In genomic region chr2:76968919-76969318, GRCm38 (mm10) we compare ENCODE assay signal across 8 mouse cellular contexts. TPM values are rescaled to one million over a fixed set of nuclear protein-coding genes. Genes with fewer than 3 reads are reported as not detected.
DNase-seq lines count a peak whose midpoint lies in the region; ATAC-seq and TF ChIP-seq lines count a peak whose summit lies in the region.

No protein-coding gene starts in this region.

- no peak overlapping the region for H3ac ChIP-seq in myocyte (ENCODE audit: control insufficient read depth, insufficient read length)

- WGBS in heart, embryonic 13.5 days, result 28% methylated on average over 8 of the region's 8 CpGs
- WGBS in kidney, embryonic 14.5 days, result 32% methylated on average over 8 of the region's 8 CpGs
- WGBS in limb, embryonic 12.5 days, result 27% methylated on average over 8 of the region's 8 CpGs

- peaks cover 88% of the 10 kb centered on the region for H3K36me3 ChIP-seq in heart, embryonic 13.5 days
- no peaks in the 10 kb centered on the region for H3K36me3 ChIP-seq in kidney, embryonic 14.5 days (ENCODE audit: control insufficient read depth, insufficient read depth, low read length)
- H3K36me3 ChIP-seq in limb, embryonic 12.5 days, result no peaks in the 10 kb centered on the region
- peaks cover 73% of the 10 kb centered on the region for H3K36me3 ChIP-seq in myocyte (ENCODE audit: control insufficient read depth, insufficient read depth)
- H3K36me3 ChIP-seq in testis, adult 2 months (ENCODE audit: control insufficient read depth, insufficient read depth, low read length), result no peaks in the 10 kb centered on the region

- TF ChIP-seq POLR2A in myocyte (IDR thresholded peaks at IDR 0.05; ENCODE audit: insufficient read length, low read depth), result no peak
- TF ChIP-seq POLR2A in testis, adult 2 months (IDR thresholded peaks at IDR 0.05; ENCODE audit: control insufficient read depth, low read depth, low read length), result no peak

- H3K4me2 ChIP-seq in heart, embryonic 13.5 days, result no peak overlapping the region
- no peak overlapping the region for H3K4me2 ChIP-seq in kidney, embryonic 14.5 days (replicated peaks; ENCODE audit: low read depth, low read length)
- no peak overlapping the region for H3K4me2 ChIP-seq in limb, embryonic 12.5 days
- no peak overlapping the region for H3K4me2 ChIP-seq in myocyte (ENCODE audit: low read depth)

- H3K9ac ChIP-seq in heart, embryonic 13.5 days, result no peak overlapping the region; the same call in 1 of the 2 replicates
- H3K9ac ChIP-seq in kidney, embryonic 14.5 days (ENCODE audit: low read depth, low read length), result no peak overlapping the region
- H3K9ac ChIP-seq in limb, embryonic 12.5 days (replicated peaks), result no peak overlapping the region

- 0 out of 2 replicates have a peak, but pooled peaks have one; percentile 7 for ATAC-seq in heart, embryonic 13.5 days (ENCODE audit: extremely low read depth, insufficient number of reproducible peaks, low FRiP score, low TSS enrichment)
- peak; percentile 90; the same call in 1 of the 2 replicates for ATAC-seq in kidney, embryonic 14.5 days (ENCODE audit: low FRiP score, low TSS enrichment)
- peak; percentile 84 for ATAC-seq in limb, embryonic 12.5 days (ENCODE audit: insufficient number of reproducible peaks, insufficient read depth, low FRiP score, low TSS enrichment, low read depth)

- no peaks in the 10 kb centered on the region for H3K79me2 ChIP-seq in myocyte (ENCODE audit: control insufficient read depth, insufficient read depth)

- H3K27me3 ChIP-seq in heart, embryonic 13.5 days (replicated peaks), result no peaks in the 10 kb centered on the region
- H3K27me3 ChIP-seq in kidney, embryonic 14.5 days (ENCODE audit: control insufficient read depth, insufficient read depth, low read length), result no peaks in the 10 kb centered on the region
- H3K27me3 ChIP-seq in limb, embryonic 12.5 days, result 0 out of 2 replicates have a peak, but pooled peaks cover 4% of the 10 kb centered on the region
- no peaks in the 10 kb centered on the region for H3K27me3 ChIP-seq in myocyte (ENCODE audit: control insufficient read depth, insufficient read depth, insufficient read length)
- no peaks in the 10 kb centered on the region for H3K27me3 ChIP-seq in testis, adult 2 months (ENCODE audit: control insufficient read depth, insufficient read depth, low read length)

- DNase-seq in heart, postnatal 25 days (ENCODE audit: low spot score), result no peak
- peak; percentile 73 for DNase-seq in cerebellum, adult 9-10 months
- peak; percentile 50 to 85 for DNase-seq in frontal cortex, adult 2 months (ENCODE audit: extremely low spot score in 1 of 2, low spot score in 1 of 2)

- no peak overlapping the region for H3K4me3 ChIP-seq in heart, embryonic 13.5 days
- H3K4me3 ChIP-seq in kidney, embryonic 14.5 days (ENCODE audit: low read length), result no peak overlapping the region
- no peak overlapping the region for H3K4me3 ChIP-seq in limb, embryonic 12.5 days (replicated peaks)
- H3K4me3 ChIP-seq in myocyte, result no peak overlapping the region
- H3K4me3 ChIP-seq in testis, adult 2 months (ENCODE audit: control insufficient read depth, low read depth, low read length), result no peak overlapping the region

- no peak overlapping the region for H3K27ac ChIP-seq in heart, embryonic 13.5 days (replicated peaks)
- H3K27ac ChIP-seq in kidney, embryonic 14.5 days (ENCODE audit: low read depth, low read length), result no peak overlapping the region
- no peak overlapping the region for H3K27ac ChIP-seq in limb, embryonic 12.5 days
- no peak overlapping the region for H3K27ac ChIP-seq in testis, adult 2 months (ENCODE audit: control insufficient read depth, insufficient read depth, low read depth, low read length)

- intact Hi-C loops in heart, postnatal 25 days (cut with DNase I), result no loop called here

- no peaks in the 10 kb centered on the region for H3K9me3 ChIP-seq in heart, embryonic 13.5 days
- H3K9me3 ChIP-seq in kidney, embryonic 14.5 days (ENCODE audit: control insufficient read depth, low read length), result no peaks in the 10 kb centered on the region
- no peaks in the 10 kb centered on the region for H3K9me3 ChIP-seq in limb, embryonic 12.5 days

- peak; percentile 61; the same call in 1 of the 2 replicates for TF ChIP-seq CTCF in testis, adult 2 months (IDR thresholded peaks at IDR 0.05; ENCODE audit: control insufficient read depth, insufficient read depth, insufficient replicate concordance, low read depth, low read length)

- H3K4me1 ChIP-seq in heart, embryonic 13.5 days, result peaks cover 43% of the 10 kb centered on the region
- no peaks in the 10 kb centered on the region for H3K4me1 ChIP-seq in kidney, embryonic 14.5 days (ENCODE audit: control insufficient read depth, insufficient read depth, low read length)
- H3K4me1 ChIP-seq in limb, embryonic 12.5 days (replicated peaks), result 0 out of 2 replicates have a peak, but pooled peaks cover 2% of the 10 kb centered on the region
- no peaks in the 10 kb centered on the region for H3K4me1 ChIP-seq in testis, adult 2 months (ENCODE audit: control insufficient read depth, insufficient read depth, low read length)

TF ChIP-seq in myocyte, 11 proteins besides CTCF, POLR2A, EP300 and RAD21:
- TF ChIP-seq TCF3 (IDR thresholded peaks at IDR 0.05; ENCODE audit: insufficient read length, low read depth), result no peak
- TF ChIP-seq POLR2AphosphoS2 (IDR thresholded peaks at IDR 0.05; ENCODE audit: insufficient read length, low read depth), result peak; percentile 27
- TF ChIP-seq REST (IDR thresholded peaks at IDR 0.05; ENCODE audit: insufficient read depth, insufficient read length), result no peak

RNA-seq across cellular contexts. Expression of gene Ttn, which starts 13.4 kb away (rescaled TPM):
- 426 and 512 TPM in 2 replicates for polyA plus RNA-seq in heart, embryonic 13.5 days (2015; fragmentation: Nextera tagmentation; extraction: Ambion mirVana)
- total RNA-seq in heart, postnatal 25 days (2021), result 1,000 to 10,000 TPM; 2,867 to 3,123 TPM
- polyA plus RNA-seq in frontal cortex, adult 2 months (2012; rRNA removed), result 0.24 and 0.42 TPM in 2 replicates
- polyA plus RNA-seq in kidney, embryonic 14.5 days (2014; fragmentation: Nextera tagmentation; extraction: Ambion mirVana), result 0.23 and 0.64 TPM in 2 replicates
- 35.9 and 36.7 TPM in 2 replicates for polyA plus RNA-seq in limb, embryonic 12.5 days (2016; fragmentation: Nextera tagmentation; extraction: Ambion mirVana)
- polyA plus RNA-seq in myocyte (2012; fragmentation: generic; extraction: Trizol), result 24.2 TPM
- 0.16 and 0.46 TPM in 2 replicates for polyA plus RNA-seq in testis, adult 2 months (2012; rRNA removed)

Comparison
In these comparisons a context has a peak if more than half of its experiments do, and no peak if none do; other contexts are left out.
1. ATAC-seq: peak in every context shown above with its lines; median percentile 90 in kidney, embryonic 14.5 days; 84 in limb, embryonic 12.5 days; 7 in heart, embryonic 13.5 days.
2. RNA of gene Ttn, which starts 13.4 kb away (polyA plus RNA-seq): 426 to 512 TPM in heart, embryonic 13.5 days, 35.9 to 36.7 TPM in limb, embryonic 12.5 days and 24.2 TPM in myocyte (single experiment); 0.24 to 0.42 TPM in frontal cortex, adult 2 months, 0.23 to 0.64 TPM in kidney, embryonic 14.5 days and 0.16 to 0.46 TPM in testis, adult 2 months; every median in the first group is over 10 times any median in the second.